Mouse (Mus musculus) lung, postnatal 25 days (tissue): ENCODE results near the gene N4bp1.
A peak's percentile ranks its signal among the peaks of the same experiment; 100 is the strongest.

Experiments used
- DNase-seq: peaks from one replicate; pipeline ENCODE4 v3.0.0; 2022; ENCODE audit warnings: low spot score

The N4bp1 gene

GRCm38 (mm10) chr8:86884489-86885463 lies at the start of gene N4bp1:
Gene N4bp1, minus strand, starts transcription at chr8:86885258.
- DNase-seq, result peak; percentile 94

GRCm38 (mm10) chr8:86934841-86935240 lies 49.8 kb upstream of the N4bp1 start:
- DNase-seq, result no peak

- DNase-seq, result no peak
Observed at GRCm38 (mm10) chr8:86934393-86934792, 49.3 kb upstream of the N4bp1 start.

- peak; percentile 24 for DNase-seq
Observed at GRCm38 (mm10) chr8:86933898-86934297, 48.8 kb upstream of the N4bp1 start.

- DNase-seq, result no peak
Observed at GRCm38 (mm10) chr8:86926237-86926636, 41.2 kb upstream of the N4bp1 start.

GRCm38 (mm10) chr8:86923219-86923835 lies 38.3 kb upstream of the N4bp1 start:
- no peak for DNase-seq

- no peak for DNase-seq
Observed at GRCm38 (mm10) chr8:86922673-86923072, 37.6 kb upstream of the N4bp1 start.

GRCm38 (mm10) chr8:86922141-86922540 lies 37.1 kb upstream of the N4bp1 start:
- DNase-seq, result no peak

- no peak for DNase-seq
Observed at GRCm38 (mm10) chr8:86920996-86921395, 35.9 kb upstream of the N4bp1 start.

- DNase-seq, result no peak
Observed at GRCm38 (mm10) chr8:86920455-86920854, 35.4 kb upstream of the N4bp1 start.

GRCm38 (mm10) chr8:86920024-86920423 lies 35.0 kb upstream of the N4bp1 start:
- DNase-seq, result no peak

- DNase-seq, result no peak
Observed at GRCm38 (mm10) chr8:86919262-86919661, 34.2 kb upstream of the N4bp1 start.

GRCm38 (mm10) chr8:86918093-86918492 lies 33.0 kb upstream of the N4bp1 start:
- DNase-seq, result no peak

- DNase-seq, result no peak
Observed at GRCm38 (mm10) chr8:86917689-86918088, 32.6 kb upstream of the N4bp1 start.

GRCm38 (mm10) chr8:86916369-86916768 lies 31.3 kb upstream of the N4bp1 start:
- no peak for DNase-seq

- no peak for DNase-seq
Observed at GRCm38 (mm10) chr8:86911136-86911535, 26.1 kb upstream of the N4bp1 start.

- DNase-seq, result no peak
Observed at GRCm38 (mm10) chr8:86910250-86910649, 25.2 kb upstream of the N4bp1 start.

GRCm38 (mm10) chr8:86908536-86908935 lies 23.5 kb upstream of the N4bp1 start:
- DNase-seq, result peak; percentile 66

- DNase-seq, result no peak
Observed at GRCm38 (mm10) chr8:86904911-86905310, 19.9 kb upstream of the N4bp1 start.

GRCm38 (mm10) chr8:86903104-86903503 lies 18.0 kb upstream of the N4bp1 start:
- peak; percentile 86 for DNase-seq

GRCm38 (mm10) chr8:86902656-86903055 lies 17.6 kb upstream of the N4bp1 start:
- DNase-seq, result no peak

- DNase-seq, result peak; percentile 83
Observed at GRCm38 (mm10) chr8:86901972-86902371, 16.9 kb upstream of the N4bp1 start.

- no peak for DNase-seq
Observed at GRCm38 (mm10) chr8:86897726-86898419, 12.8 kb upstream of the N4bp1 start.
